Mouse (Mus musculus) induced T-regulatory cell, adult 2 months (primary cell): ENCODE measurements around the gene Unc119b.
A peak's percentile ranks its signal among the peaks of the same experiment; 100 is the strongest.
"Not testable (repeated sequence)": the region's sequence is repeated elsewhere in the genome, so short reads cannot be mapped to it uniquely, and the experiment has no call there.

ENCODE experiments used
- DNase-seq: peaks from one replicate; pipeline ENCODE4 v3.0.0-alpha.2; 2012; ENCODE audit warnings: low read depth

Unc119b gene

DNA sequence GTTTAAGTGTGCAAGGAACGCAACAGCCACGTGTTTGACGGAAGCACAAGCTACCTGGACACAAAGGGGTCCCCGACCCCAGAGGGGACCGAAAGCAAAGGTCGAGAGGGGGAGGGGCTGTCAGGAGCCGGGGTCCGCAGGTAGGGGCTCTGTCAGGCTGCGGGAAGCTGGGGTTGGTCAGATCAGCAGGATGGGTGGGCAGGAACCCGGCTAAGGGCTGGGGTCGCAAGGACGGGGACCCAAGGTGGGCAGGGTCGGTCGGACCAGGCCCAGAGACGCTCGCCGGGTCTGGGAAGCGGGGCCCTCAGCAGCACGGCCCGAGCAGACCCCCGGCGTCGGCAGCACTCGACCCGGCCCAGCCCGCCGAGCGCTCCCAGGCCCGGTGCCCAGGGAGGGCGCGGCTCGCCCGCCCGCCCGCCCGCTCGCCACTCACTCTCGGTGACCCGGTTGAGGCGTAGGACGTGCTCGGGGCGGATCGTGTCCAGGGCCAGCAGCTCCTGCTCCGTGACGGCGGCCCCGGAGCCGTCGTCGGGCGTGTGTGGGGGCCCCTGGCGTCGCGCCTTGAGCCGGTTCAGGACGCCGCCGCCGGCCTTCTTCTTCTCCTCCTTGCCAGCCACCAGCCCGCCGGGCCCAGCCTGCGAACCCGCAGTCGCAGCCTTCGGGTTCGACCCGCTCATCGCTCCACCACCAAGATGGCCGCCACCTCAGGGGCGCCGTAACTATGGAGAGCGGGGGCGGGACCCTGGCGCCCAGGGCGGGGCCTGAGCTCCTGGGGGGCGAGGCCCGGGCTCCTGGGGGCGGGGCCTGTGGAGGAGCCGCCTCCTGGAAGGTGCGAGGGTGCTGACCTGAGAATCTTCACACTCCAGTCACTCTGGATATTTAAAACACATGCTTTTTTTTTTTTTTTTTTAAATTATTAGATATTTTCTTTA is at the start of gene Unc119b:
TSS of gene Unc119b (minus strand) at position 742 of the 932 bp plus-strand sequence.
- DNase-seq, result peak; percentile 94

DNA sequence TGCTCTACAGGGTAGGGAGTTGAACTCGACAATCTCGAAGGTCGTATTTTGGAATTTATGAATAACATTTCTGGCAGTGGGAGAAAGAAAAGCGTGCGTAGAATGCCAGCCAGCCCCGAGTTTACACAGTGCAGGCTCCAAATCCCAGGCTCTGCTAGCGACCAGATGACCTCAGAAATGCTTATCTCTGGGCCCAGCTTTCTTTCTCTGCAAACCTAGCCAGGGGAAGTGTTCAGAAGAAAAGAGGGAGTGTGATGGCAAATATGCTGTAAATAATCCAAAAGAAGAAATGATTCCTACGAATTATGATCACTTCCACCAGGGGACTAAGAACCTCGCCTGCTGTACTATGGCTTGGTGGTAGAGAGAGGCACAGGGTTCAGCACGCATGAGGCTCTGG is 48.7 kb upstream of the Unc119b start:
- no peak for DNase-seq

DNA sequence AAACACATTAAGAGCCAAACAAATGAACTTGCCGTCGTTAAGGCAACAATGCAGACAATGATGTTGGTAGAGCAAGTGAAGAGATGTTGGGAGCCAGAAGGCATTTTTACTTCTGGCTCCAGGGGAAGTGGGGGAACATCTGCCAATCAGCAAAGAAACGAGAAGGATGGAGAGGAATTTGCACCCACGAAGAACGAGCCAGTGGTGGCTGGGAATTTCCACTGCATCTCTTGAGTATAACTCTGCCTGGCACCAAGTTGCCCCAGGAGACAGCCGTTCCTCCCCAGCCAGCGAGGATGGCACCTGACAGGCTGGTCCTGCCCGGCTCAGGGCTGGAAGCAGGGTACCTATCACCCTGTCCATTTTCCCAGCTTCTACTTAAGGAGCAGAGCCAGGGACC is 48.1 kb upstream of the Unc119b start:
- DNase-seq, result no peak

DNA sequence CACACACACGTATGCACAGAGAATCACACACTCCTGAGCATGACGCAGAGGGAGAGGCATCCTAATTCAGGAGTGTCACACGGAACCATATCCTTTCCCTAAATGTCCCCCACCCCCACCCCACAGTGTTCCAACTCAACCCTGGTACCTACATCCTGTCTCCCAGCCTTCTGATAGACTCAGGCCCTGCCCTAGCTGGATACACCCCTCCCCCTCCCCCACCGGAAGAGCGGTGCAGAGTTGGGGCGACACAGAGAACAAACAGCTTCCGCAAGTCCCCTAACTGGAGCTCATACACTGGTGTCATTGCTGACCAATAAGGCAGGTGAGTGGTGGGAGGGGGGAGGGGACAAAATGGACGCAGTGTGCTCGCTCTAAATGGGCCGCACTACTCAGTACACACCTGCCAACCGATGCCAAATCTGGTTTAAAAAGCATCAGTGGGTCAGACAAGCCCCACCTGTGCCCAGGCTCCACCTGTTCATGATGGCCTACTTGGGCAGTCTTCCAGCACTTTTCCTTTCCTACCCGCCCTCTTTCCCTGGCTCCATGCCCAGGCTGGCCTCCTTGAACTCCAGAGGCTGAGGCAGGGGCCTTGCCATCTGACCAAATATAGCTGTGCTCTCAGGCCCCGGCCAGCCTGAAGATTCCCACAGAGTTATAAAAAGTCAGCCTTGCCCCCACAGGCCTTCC is 46.6 kb upstream of the Unc119b start:
- peak; percentile 53 for DNase-seq

- no peak for DNase-seq
These were observed 44.8 kb upstream of the Unc119b start for GRCm38 (mm10) chr5:115179596-115179995.

DNA sequence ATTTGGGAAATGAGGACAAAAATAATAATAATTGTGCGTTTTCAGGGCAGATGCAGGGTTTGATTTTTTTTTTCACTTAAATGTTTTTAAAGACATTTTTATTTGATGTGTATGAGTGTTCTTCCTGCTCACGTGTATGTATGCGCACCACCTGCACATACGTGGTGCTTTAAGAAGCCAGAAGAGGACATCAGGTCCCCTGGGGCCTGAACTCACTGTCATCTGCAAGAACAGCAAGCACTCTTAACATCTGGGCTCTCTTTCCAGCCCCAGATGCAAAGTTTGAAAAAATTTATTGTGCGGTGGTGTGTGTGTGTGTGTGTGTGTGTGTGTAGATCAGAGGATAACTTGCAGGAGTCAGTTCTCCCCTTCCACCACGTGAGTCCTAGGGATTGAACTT is 43.1 kb upstream of the Unc119b start:
- no peak for DNase-seq

DNA sequence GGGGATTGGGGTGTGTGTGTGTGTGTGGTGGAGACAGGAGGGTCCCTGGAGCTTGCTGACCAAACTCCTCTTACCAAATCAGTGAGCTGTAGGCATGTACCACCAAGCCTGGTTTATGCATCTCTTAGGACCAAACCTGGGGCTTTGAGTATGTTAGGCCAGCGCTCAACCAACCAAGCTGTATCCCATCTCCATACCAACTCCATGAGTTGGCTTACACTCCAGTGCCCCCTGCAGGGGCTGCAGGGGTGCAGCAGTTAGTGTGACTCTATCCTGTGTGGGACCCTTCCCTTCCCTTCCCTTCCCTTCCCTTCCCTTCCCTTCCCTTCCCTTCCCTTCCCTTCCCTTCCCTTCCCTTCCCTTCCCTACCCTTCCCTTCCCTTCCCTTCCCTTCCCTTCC is 39.8 kb upstream of the Unc119b start:
- DNase-seq, result no peak

DNA sequence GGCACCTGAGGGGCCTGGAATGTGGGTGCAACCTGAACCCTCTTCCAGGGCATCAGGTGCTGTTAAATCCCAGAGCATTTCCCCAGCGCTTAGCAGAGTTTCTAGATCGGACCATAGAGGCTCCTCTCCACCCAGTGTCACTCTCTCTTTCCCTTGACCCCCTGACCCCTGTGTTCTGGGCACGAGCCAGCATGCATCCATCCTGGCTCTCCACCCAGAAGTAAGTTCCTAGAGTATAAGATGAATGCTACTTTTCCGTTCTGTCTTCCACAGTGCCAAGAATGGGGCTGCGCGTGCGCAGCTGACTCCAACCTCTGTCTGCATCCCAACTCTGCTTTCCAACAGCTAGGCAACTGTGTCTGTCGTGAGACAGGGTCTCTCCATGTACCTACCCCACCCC is 35.4 kb upstream of the Unc119b start:
- DNase-seq, result no peak

- no peak for DNase-seq
These were observed 34.1 kb upstream of the Unc119b start for GRCm38 (mm10) chr5:115168641-115169415.

DNA sequence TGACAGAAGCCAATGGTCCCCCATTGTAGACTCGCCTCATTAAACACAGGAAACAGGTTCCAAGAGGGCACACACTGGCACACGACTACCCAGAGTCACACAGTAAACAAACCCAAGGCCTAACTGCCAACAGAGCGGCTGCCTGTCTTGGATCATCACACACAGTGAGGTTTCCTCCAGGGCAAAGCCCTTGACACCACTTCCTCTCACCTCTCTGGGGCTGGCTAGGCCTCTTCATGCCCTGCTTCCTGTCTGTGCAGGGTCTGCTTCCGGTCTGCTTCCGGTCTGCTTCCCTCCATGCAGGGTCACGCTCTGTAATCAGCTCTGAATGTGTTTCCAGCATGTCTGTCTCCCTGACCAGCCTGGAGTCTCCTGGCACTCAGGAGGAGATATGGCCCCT is 32.6 kb upstream of the Unc119b start:
- peak; percentile 75 for DNase-seq

GRCm38 (mm10) chr5:115166815-115167194 is 32.0 kb upstream of the Unc119b start:
- DNase-seq, result no peak

- peak; percentile 51 for DNase-seq
These were observed 31.4 kb upstream of the Unc119b start for GRCm38 (mm10) chr5:115165895-115166814.

DNA sequence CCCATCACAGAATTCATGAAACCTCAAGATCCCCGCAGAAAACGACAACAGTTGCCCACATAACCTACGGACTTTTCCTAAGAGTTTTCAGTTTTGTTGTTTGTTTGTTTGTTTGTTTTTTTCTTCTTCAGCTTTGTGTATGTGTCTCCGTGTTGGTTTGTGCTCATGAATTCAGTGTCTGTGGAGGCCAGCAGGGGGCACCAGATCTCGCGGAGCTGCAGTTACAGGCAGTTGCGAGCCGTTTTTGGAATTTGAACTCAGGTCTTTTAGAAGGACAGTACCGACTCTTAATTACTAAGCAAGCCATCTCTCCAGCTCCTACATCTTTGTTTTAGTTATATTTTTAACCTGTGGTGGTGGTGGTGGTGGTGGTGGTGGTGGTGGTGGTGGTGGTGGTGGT is 30.6 kb upstream of the Unc119b start:
- DNase-seq, result peak; percentile 54

DNA sequence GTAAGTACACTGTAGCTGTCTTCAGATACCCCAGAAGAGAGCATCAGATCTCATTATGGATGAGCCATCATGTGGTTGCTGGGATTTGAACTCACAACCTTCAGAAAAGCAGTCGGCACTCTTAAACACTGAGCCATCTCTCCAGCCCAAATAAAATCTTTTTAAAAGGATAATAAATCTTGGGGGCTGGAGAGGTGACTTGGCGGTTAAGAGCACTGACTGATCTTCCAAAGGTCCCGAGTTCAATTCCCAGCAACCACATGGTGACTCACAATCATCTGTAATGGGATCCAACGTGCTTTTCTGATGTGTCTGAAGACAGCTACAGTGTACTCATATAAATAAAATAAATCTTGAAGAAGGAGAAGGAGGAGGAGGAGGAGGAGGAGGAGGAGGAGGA is 29.7 kb upstream of the Unc119b start:
- not testable (repeated sequence) for DNase-seq

DNA sequence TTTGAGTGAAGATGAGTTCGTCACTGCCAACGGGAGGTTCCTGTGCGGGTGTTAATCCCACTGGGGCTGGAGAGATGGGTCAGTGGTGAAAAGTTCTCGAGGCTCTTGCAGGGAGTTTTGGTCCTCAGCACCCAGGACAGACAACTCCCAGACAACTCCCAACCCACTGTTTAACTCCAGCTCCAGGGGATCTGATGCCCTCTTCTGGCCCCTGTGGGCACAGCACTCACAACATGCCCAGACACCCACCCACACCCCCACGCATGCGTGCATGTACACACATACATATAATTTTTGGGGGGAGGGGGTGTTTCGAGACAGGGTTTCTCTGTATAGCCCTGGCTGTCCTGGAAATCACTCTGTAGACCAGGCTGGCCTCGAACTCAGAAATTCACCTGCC is 28.8 kb upstream of the Unc119b start:
- DNase-seq, result peak; percentile 74

DNA sequence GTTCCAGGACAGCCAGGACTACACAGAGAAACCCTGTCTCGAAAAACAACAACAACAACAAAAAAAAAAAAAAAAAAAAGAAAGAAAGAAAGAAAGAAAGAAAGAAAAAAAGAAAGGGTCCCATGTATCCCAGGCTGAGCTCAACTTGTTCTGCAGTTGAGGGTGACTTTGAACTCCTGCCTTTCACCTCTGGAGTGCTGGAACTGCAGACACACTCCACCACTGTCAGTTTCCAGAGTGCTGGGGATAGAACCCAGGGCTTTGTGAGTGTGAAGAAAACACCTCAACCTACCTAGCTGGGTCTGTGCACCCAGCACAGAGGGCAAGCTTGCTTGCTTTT is 27.1 kb upstream of the Unc119b start:
- not testable (repeated sequence) for DNase-seq

DNA sequence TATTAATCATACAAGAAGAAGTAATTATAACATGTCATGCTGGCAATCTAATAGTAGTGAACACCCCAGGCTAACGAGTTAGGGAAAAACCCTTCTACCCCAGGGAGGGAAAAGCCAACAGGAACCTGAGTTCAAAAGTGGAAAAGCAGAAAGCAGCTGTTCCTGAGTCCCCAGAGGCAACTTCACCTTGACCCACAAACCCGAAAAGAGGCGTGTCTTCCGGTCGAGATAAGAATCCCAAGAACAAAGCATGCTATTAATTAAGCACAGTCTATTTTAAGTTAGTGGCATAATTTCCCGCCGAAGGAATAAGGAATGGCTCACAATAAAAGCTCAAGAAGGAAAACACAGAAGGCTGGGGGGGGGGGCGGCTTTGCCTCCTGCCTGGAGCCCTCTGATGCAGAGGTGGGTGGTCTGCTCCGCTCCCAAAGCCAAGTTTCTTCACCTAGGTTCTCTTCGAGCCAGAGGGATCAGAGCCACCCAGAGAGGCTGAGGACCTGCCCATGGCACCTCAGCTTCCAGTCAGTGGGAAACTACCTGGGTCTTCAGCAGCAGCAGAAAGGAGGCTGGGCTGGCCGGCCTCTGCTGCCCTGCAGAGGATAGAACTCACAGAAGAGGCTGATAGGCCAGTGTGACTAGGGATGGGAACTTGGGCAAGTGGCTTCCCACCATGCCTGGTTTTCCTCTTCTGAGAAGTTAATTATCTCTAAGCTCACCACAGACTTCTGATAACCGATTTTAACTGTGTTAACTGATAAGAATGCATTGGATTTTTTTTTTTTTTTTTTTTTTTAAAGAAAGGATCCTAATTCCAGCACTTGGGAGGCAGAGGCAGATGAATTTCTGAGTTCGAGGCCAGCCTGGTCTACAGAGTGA is 26.5 kb upstream of the Unc119b start:
- DNase-seq, result peak; percentile 60

GRCm38 (mm10) chr5:115160655-115161054 is 25.9 kb upstream of the Unc119b start:
- DNase-seq, result no peak

DNA sequence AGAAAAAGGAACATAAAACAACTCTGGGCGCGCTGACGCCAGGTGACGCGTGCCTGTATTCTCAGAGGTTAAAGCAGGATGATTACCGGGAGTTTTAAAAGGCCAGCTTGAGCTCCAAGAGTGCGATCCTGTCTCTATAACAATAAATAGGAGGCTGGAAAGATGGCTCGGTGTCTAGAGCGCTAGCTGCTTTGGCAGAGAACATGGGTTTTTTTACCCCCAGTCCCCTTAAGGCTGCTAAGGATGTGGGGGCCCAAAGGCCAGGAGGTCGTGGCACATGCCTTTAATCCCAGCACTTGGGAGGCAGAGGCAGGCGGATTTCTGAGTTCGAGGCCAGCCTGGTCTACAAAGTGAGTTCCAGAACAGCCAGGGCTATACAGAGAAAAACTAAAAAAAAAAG is 24.4 kb upstream of the Unc119b start:
- no peak for DNase-seq
